Mouse (Mus musculus) heart, adult 11 months (tissue): ENCODE data around the gene 2010300C02Rik.
A peak's percentile ranks its signal among the peaks of the same experiment; 100 is the strongest.
"Not testable (repeated sequence)": the region's sequence is repeated elsewhere in the genome, so short reads cannot be mapped to it uniquely, and the experiment has no call there.

Source experiments
- DNase-seq: peaks from one replicate; pipeline ENCODE4 v3.0.0; 2022

Gene 2010300C02Rik

GRCm38 (mm10) chr1:37619542-37619941 lies 100.3 kb downstream of the 2010300C02Rik start:
- DNase-seq, result no peak

- no peak for DNase-seq
Observed at GRCm38 (mm10) chr1:37617047-37617446, 102.8 kb downstream of the 2010300C02Rik start.

GRCm38 (mm10) chr1:37616569-37616968 lies 103.3 kb downstream of the 2010300C02Rik start:
- DNase-seq, result no peak

GRCm38 (mm10) chr1:37615290-37616040 lies 104.4 kb downstream of the 2010300C02Rik start:
- DNase-seq, result no peak

- peak; percentile 86 for DNase-seq
Observed at GRCm38 (mm10) chr1:37614836-37615235, 105.0 kb downstream of the 2010300C02Rik start.

- peak; percentile 79 for DNase-seq
Observed at GRCm38 (mm10) chr1:37614130-37614529, 105.8 kb downstream of the 2010300C02Rik start.

- DNase-seq, result no peak
Observed at GRCm38 (mm10) chr1:37611032-37611431, 108.9 kb downstream of the 2010300C02Rik start.

GRCm38 (mm10) chr1:37610242-37610641 lies 109.6 kb downstream of the 2010300C02Rik start:
- DNase-seq, result peak; percentile 80

- peak; percentile 85 for DNase-seq
Observed at GRCm38 (mm10) chr1:37605694-37606093, 114.2 kb downstream of the 2010300C02Rik start.

GRCm38 (mm10) chr1:37603206-37603605 lies 116.7 kb downstream of the 2010300C02Rik start:
- no peak for DNase-seq

- DNase-seq, result peak; percentile 95
Observed at GRCm38 (mm10) chr1:37602268-37602667, 117.6 kb downstream of the 2010300C02Rik start.

- DNase-seq, result peak; percentile 93
Observed at GRCm38 (mm10) chr1:37601461-37601860, 118.4 kb downstream of the 2010300C02Rik start.

GRCm38 (mm10) chr1:37600640-37601175 lies 119.2 kb downstream of the 2010300C02Rik start:
- DNase-seq, result peak; percentile 96

GRCm38 (mm10) chr1:37598986-37599385 lies 120.9 kb downstream of the 2010300C02Rik start:
- no peak for DNase-seq

GRCm38 (mm10) chr1:37594812-37595211 lies 125.1 kb downstream of the 2010300C02Rik start:
- DNase-seq, result not testable (repeated sequence)

GRCm38 (mm10) chr1:37585809-37586480 lies 133.9 kb downstream of the 2010300C02Rik start:
- peak; percentile 98 for DNase-seq

- peak; percentile 79 for DNase-seq
Observed at GRCm38 (mm10) chr1:37583795-37584464, 136.0 kb downstream of the 2010300C02Rik start.

GRCm38 (mm10) chr1:37583167-37583566 lies 136.7 kb downstream of the 2010300C02Rik start:
- DNase-seq, result peak; percentile 77

- DNase-seq, result peak; percentile 68
Observed at GRCm38 (mm10) chr1:37579686-37580085, 140.2 kb downstream of the 2010300C02Rik start.

- DNase-seq, result peak; percentile 83
Observed at GRCm38 (mm10) chr1:37572528-37573272, 147.2 kb downstream of the 2010300C02Rik start.

- DNase-seq, result peak; percentile 58
Observed at GRCm38 (mm10) chr1:37568379-37568778, 151.5 kb downstream of the 2010300C02Rik start.

- peak; percentile 74 for DNase-seq
Observed at GRCm38 (mm10) chr1:37566754-37567153, 153.1 kb downstream of the 2010300C02Rik start.
